In the genomic region with DNA sequence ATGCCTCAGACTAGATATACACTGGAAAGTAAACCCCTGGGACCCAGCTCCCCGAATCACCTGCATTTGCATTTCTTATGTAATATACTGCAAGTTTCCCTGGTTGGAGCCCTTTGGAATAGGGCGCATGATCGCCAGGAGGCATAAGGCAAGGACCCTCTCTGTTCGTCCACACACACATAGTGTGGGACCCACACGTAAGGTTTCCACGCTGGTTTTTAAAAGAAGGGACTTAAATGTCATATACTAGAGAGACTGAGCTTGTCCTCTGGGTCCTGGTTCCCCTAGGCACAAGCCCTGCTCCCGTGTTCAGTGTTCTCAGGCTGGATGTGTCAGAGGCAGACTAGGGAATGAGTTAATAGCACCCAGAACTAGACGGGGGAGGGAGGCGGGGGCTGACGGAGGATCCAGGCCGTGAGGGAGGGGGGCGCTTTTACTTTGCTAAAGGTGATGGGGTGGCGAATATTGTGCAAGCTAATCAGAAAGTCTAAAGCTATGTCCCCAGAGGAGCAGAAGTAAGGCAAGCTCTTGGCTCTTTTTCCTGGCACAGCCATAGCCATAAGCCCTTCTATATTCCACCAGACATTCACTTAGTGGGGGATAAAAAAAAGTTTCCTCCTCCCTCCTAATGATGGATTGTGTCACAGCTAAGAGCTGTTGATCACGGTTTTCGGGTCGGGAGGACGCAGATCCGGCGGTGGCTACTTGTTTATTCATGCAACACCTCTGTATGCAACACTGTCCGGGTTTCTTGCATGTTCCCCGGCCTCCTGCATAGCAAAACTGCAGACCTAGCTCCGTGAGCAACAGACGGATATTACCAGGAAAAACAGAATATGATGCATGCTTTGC, we compare ENCODE assay signal across 8 mouse cellular contexts. TPM values are rescaled to one million over a fixed set of nuclear protein-coding genes. Genes with fewer than 3 reads are reported as not detected.
DNase-seq lines count a peak whose midpoint lies in the region; ATAC-seq lines count a peak whose summit lies in the region.

No protein-coding gene starts in this region.

- H3K9ac ChIP-seq in embryonic facial prominence, embryonic 12.5 days = 0 out of 2 replicates have a peak overlapping the region, but pooled peaks have one; percentile 0
- H3K9ac ChIP-seq in hindbrain, embryonic 11.5 days (ENCODE audit: low read depth, low read length) = peak overlapping the region; percentile 43
- H3K9ac ChIP-seq in limb, embryonic 11.5 days (ENCODE audit: low read length) = no peak overlapping the region

- peaks cover 24% of the 10 kb centered on the region for H3K27me3 ChIP-seq in embryonic facial prominence, embryonic 12.5 days
- no peaks in the 10 kb centered on the region for H3K27me3 ChIP-seq in hindbrain, embryonic 11.5 days (ENCODE audit: control insufficient read depth, insufficient read depth, low read length)
- H3K27me3 ChIP-seq in limb, embryonic 11.5 days (ENCODE audit: control insufficient read depth, insufficient read depth, low read length) = peaks cover 12% of the 10 kb centered on the region

- no peak for ATAC-seq in embryonic facial prominence, embryonic 12.5 days (ENCODE audit: insufficient number of reproducible peaks, insufficient read depth, low FRiP score, low TSS enrichment)
- peak; percentile 53 for ATAC-seq in hindbrain, embryonic 11.5 days (ENCODE audit: low FRiP score)
- ATAC-seq in limb, embryonic 11.5 days (ENCODE audit: insufficient number of reproducible peaks, low FRiP score, low TSS enrichment, low read depth) = 0 out of 2 replicates have a peak, but pooled peaks have one; percentile 2

- H3K4me3 ChIP-seq in embryonic facial prominence, embryonic 12.5 days = peak overlapping the region; percentile 36
- peak overlapping the region; percentile 42 for H3K4me3 ChIP-seq in hindbrain, embryonic 11.5 days (ENCODE audit: low read depth, low read length)
- H3K4me3 ChIP-seq in limb, embryonic 11.5 days (ENCODE audit: low read depth, low read length) = peak overlapping the region; percentile 30

- H3K27ac ChIP-seq in embryonic facial prominence, embryonic 12.5 days = no peak overlapping the region
- H3K27ac ChIP-seq in hindbrain, embryonic 11.5 days (ENCODE audit: low read depth, low read length) = no peak overlapping the region
- H3K27ac ChIP-seq in limb, embryonic 11.5 days (replicated peaks; ENCODE audit: low read depth, low read length) = no peak overlapping the region

- WGBS in embryonic facial prominence, embryonic 12.5 days = 18% methylated on average over 23 of the region's 23 CpGs
- 9% methylated on average over 23 of the region's 23 CpGs for WGBS in hindbrain, embryonic 11.5 days
- 19% methylated on average over 23 of the region's 23 CpGs for WGBS in limb, embryonic 11.5 days

- peak; percentile 58 for DNase-seq in layer of hippocampus, adult 11-12 months (ENCODE audit: low spot score)
- DNase-seq in layer of hippocampus, adult 9-10 months (ENCODE audit: low spot score) = no peak
- DNase-seq in hindbrain, embryonic 11.5 days (ENCODE audit: low spot score) = peak; percentile 46
- peak; percentile 41 for DNase-seq in limb, embryonic 11.5 days (ENCODE audit: low spot score)
- DNase-seq in right cerebral cortex, adult 18-20 months = peak; percentile 60
- no peak for DNase-seq in yolk sac, embryonic 10.5 days (ENCODE audit: low spot score)
- no peak for DNase-seq in spleen, postnatal 14 days (ENCODE audit: low spot score in 2 of 2)

- peaks cover 16% of the 10 kb centered on the region for H3K4me1 ChIP-seq in embryonic facial prominence, embryonic 12.5 days
- no peaks in the 10 kb centered on the region for H3K4me1 ChIP-seq in hindbrain, embryonic 11.5 days (replicated peaks; ENCODE audit: control insufficient read depth, insufficient read depth, low read length)
- peaks cover 6% of the 10 kb centered on the region; the same call in 1 of the 2 replicates for H3K4me1 ChIP-seq in limb, embryonic 11.5 days (ENCODE audit: control insufficient read depth, insufficient read depth, low read length)

- H3K4me2 ChIP-seq in embryonic facial prominence, embryonic 12.5 days (replicated peaks) = peak overlapping the region; percentile 72
- peak overlapping the region; percentile 61 for H3K4me2 ChIP-seq in hindbrain, embryonic 11.5 days (replicated peaks; ENCODE audit: low read depth, low read length)
- H3K4me2 ChIP-seq in limb, embryonic 11.5 days (ENCODE audit: low read depth, severe bottlenecking) = peak overlapping the region; percentile 69

- H3K9me3 ChIP-seq in embryonic facial prominence, embryonic 12.5 days = no peaks in the 10 kb centered on the region
- H3K9me3 ChIP-seq in hindbrain, embryonic 11.5 days (ENCODE audit: control insufficient read depth, low read length) = no peaks in the 10 kb centered on the region
- H3K9me3 ChIP-seq in limb, embryonic 11.5 days (ENCODE audit: control insufficient read depth, low read length) = no peaks in the 10 kb centered on the region

- H3K36me3 ChIP-seq in embryonic facial prominence, embryonic 12.5 days = no peaks in the 10 kb centered on the region
- no peaks in the 10 kb centered on the region for H3K36me3 ChIP-seq in hindbrain, embryonic 11.5 days (ENCODE audit: control insufficient read depth, insufficient read depth, low read length)
- H3K36me3 ChIP-seq in limb, embryonic 11.5 days (ENCODE audit: control insufficient read depth, insufficient read depth, low read length) = no peaks in the 10 kb centered on the region

RNA-seq across cellular contexts. Expression of gene Fgf14, which starts 1.0 kb away (rescaled TPM):
- polyA plus RNA-seq in embryonic facial prominence, embryonic 12.5 days (2016; fragmentation: Nextera tagmentation; extraction: Ambion mirVana) = 1.4 and 2.0 TPM in 2 replicates
- 5.6 and 8.3 TPM in 2 replicates for polyA plus RNA-seq in hindbrain, embryonic 11.5 days (2014; fragmentation: Nextera tagmentation; extraction: Ambion mirVana)
- polyA plus RNA-seq in limb, embryonic 11.5 days (2014; fragmentation: Nextera tagmentation; extraction: Ambion mirVana) = 0.18 TPM in 1 of 2 replicates, not detected in the other

Comparison
In these comparisons a context has a peak if more than half of its experiments do, and no peak if none do; other contexts are left out.
1. DNase-seq: peak in layer of hippocampus, adult 11-12 months (single experiment), hindbrain, embryonic 11.5 days (single experiment), limb, embryonic 11.5 days (single experiment) and right cerebral cortex, adult 18-20 months (single experiment); none in layer of hippocampus, adult 9-10 months (single experiment), yolk sac, embryonic 10.5 days (single experiment) and spleen, postnatal 14 days (0 of 2).
2. Peak in every context shown above with its lines, with median percentiles within 50 percentile points of each other: H3K4me2 ChIP-seq and H3K4me3 ChIP-seq.